Mouse (Mus musculus): ENCODE data around the gene Ece2.

DNA sequence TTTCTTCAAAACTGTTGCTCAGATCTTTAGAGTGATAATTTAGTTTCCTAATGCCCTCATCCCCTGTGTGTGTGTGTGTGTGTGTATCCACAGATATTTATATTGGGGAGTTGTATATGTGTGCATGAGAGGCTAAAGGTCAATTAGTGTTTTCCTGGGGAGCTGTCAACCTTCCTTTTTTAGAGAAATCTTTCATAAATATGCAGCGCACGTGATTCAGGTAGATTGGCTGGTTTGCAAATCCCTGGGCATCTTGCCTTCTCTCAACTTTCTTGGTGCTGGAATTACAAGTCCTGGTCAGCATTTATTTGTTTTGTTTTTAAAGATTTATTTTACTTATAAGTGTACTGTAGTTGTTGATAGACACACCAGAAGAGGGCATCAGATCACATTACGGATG lies 40.7 kb downstream of the Ece2 start:
- TF ChIP-seq CTCF (IDR thresholded peaks at IDR 0.05; ENCODE audit: extremely low read depth, insufficient read depth, low read length) = no peak
- TF ChIP-seq POLR2A (IDR thresholded peaks at IDR 0.05; ENCODE audit: extremely low read depth, insufficient read depth, low read length) = no peak

Data from cortical plate, adult 2 months (tissue).